Mouse (Mus musculus) embryonic fibroblast, embryonic 13.5 days (primary cell): Measurements from ENCODE around the gene Esm1. TPM values are rescaled to one million over a fixed set of nuclear protein-coding genes. Genes with fewer than 3 reads are reported as not detected.

ENCODE experiments used
- H3K27ac ChIP-seq: 2 replicates; pipeline ENCODE4 v1.5.1; 2012; ENCODE audit warnings: low read length, control low read depth, inconsistent platforms; ENCODE audit not compliant: insufficient read depth
- H3K4me1 ChIP-seq: 2 replicates; pipeline ENCODE4 v1.6.1; 2011; ENCODE audit warnings: low read length; ENCODE audit not compliant: control insufficient read depth, insufficient read depth
- H3K4me3 ChIP-seq: 2 replicates; pipeline ENCODE4 v1.5.1; 2011; ENCODE audit warnings: mild to moderate bottlenecking, control low read depth, low read length; ENCODE audit not compliant: insufficient read depth
- CTCF ChIP-seq: IDR thresholded peaks from 2 replicates; pipeline ENCODE4 v1.5.1; 2011; ENCODE audit warnings: mild to moderate bottlenecking, control low read depth, low read length, moderate library complexity, borderline replicate concordance; ENCODE audit not compliant: insufficient read depth
- POLR2A ChIP-seq: IDR thresholded peaks from 2 replicates; pipeline ENCODE4 v1.6.1; 2011; ENCODE audit warnings: low read depth, mild to moderate bottlenecking, control low read depth, low read length, moderate library complexity
- polyA plus RNA-seq: library from polyadenylated mRNA; stranded (reverse); fragments of >200 nt; gene quantifications from 2 replicates; pipeline ENCODE4 v1.2.4, GENCODE M21; 2011; ENCODE audit warnings: low read depth; ENCODE audit not compliant: missing spikeins, insufficient read length

Gene Esm1
- polyA plus RNA-seq, 1 experiment = 1.1 TPM

- Histone ChIP-seq H3K4me1 (peaks cover 12% of the 10 kb centered on the region), H3K4me3 (no peak overlapping the region), H3K27ac (no peak overlapping the region)
- TF ChIP-seq POLR2A = no peak
- no peak for TF ChIP-seq CTCF
Observed at GRCm38 (mm10) chr13:113266495-113266951, 57.1 kb downstream of the Esm1 start.

- Histone ChIP-seq H3K27ac (no peak overlapping the region), H3K4me3 (no peak overlapping the region), H3K4me1 (peaks cover 12% of the 10 kb centered on the region)
- no peak for TF ChIP-seq CTCF
- TF ChIP-seq POLR2A = no peak
Observed at GRCm38 (mm10) chr13:113267204-113267603, 57.7 kb downstream of the Esm1 start.

Other genes starting within 250 kb of the Esm1 start
- 1.2 and 2.6 TPM in 2 replicates for gene Ccno, start 221.9 kb upstream of the Esm1 start, polyA plus RNA-seq
- gene Mcidas, start 215.8 kb upstream of the Esm1 start, polyA plus RNA-seq = not detected in 2 replicates
- gene Cdc20b, start 174.5 kb upstream of the Esm1 start, polyA plus RNA-seq = not detected in 2 replicates
- gene Gpx8, start 163.2 kb upstream of the Esm1 start, polyA plus RNA-seq = 313 and 341 TPM in 2 replicates
- not detected in 2 replicates for gene Gzma, start 108.7 kb upstream of the Esm1 start, polyA plus RNA-seq
- gene Gzmk, start 16.2 kb downstream of the Esm1 start, polyA plus RNA-seq = not detected in 2 replicates
- gene BC067074, start 83.5 kb downstream of the Esm1 start, polyA plus RNA-seq = 5.4 and 8.4 TPM in 2 replicates